Mouse (Mus musculus) fat pad, adult 2 months (tissue): Measurements from ENCODE around the gene Cox5b.
A peak's percentile ranks its signal among the peaks of the same experiment; 100 is the strongest.

Experiments
- DNase-seq: peaks from one replicate; pipeline ENCODE4 v3.0.0-alpha.2; 2011; ENCODE audit warnings: low read depth, low spot score; ENCODE audit errors: extremely low read depth

The Cox5b gene

DNA sequence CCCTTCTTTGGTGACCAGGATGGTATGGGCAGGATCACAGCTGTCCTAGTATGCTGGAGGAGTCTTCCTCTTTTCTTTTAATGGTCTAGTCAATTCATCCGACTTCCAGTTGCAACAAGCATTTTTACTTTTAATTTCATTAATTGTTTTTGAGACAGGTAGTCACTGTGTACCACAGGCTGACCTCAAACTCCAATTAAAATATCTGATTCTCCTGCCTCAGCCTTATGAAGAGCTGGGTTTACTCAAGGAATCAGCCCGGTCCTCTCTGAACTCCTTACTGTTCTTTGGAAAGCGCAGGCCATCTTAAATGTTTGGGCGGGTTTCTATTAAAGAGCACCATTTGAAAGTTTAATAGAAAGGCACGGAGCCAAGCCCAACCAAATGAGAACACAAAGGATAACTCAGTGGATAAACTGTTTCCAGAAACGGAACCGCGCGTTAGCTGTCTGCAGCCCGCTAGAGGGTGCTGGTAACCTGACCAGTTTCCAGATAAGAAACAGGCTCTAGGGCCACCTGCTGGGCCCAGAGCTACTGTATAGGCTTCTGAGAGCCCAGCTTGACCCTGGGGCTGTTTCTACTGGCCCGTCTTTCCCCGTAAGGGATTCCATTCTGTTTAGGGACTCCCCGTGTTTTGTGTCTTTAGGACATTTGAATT is 7.3 kb upstream of the Cox5b start:
- DNase-seq, result no peak

DNA sequence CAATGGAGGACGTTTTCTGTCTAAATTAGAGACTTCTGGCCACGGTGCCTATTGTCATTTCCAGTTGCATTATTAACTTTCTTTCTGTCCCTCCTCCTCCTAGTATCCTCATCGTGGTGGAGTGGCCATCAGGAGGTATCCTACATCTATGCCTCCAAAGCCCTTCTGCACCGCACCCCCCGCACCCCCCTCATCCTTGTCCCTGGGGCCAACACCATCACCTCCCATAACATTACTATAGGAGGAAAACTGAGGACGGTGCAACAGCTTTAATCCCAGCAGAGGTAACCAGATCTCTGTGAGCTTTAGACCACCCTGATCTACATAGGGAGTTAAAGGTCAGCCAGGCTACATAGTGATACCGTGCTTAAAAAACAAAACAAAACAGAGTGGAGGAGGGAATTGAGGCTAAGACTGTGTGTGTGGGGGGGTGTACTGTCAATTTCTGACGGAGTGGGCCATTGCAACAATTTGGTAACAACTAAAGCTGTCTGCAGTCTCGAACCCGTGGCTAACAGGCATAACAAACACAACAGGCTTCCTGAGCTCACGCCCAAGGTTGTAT is 496 bp upstream of the Cox5b start:
- DNase-seq, result no peak

DNA sequence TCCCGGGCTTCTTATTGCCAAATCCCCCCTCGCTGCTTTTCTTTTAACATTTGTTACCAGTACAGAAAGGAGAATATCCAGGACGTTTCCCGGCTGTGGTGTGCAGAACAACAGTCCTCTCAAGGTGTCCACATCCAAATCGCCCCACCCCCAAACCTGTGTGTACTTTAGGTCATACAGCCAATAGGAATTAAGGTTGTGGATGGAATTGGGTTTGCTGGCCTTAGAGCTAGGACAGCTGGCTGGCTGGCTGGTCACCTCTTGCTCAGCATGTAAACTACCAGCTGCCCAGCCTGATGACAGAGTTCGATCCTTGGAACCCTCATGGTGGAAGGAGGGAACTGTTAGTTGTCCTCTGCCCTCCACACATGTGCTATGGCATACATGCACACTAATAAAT is 3.6 kb downstream of the Cox5b start:
- no peak for DNase-seq

DNA sequence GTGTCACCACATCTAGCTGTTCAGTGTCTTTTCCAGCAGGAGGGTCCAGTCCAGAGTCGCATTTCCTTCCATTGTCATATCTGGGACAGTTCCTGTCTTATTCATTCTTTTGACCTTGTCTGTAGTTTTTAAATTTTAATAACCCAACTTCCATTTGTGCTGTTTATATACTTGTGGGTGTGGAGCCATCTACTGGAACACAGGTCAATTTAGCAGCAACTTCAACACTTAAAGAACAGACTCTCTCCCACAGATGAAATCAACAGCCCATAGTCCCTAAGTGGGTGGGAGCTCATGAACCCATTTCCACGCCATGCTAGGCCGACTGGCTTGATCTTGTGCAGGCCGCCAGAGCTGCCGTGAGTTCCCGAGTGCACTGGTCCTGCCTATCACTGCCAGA is 5.2 kb downstream of the Cox5b start:
- no peak for DNase-seq

DNA sequence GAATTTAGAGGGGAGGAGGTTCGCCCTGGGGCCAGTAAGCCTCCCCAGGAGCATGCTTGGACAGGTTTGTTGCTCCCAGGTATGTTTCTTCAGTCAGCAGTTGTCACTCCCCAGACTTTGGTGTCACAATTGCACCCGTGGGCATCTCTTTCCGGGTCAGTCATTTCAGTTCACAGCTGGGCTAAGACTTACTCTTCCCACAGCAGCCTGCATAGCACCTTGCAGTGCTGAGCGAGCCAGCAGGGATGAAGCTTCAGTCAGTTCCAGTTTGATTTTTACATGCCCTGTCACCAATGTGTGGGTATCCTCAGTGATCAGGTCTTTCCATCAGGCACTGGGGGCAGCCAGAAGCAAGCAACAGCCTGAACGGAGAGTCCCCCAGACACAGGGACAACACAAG is 5.8 kb downstream of the Cox5b start:
- no peak for DNase-seq

DNA sequence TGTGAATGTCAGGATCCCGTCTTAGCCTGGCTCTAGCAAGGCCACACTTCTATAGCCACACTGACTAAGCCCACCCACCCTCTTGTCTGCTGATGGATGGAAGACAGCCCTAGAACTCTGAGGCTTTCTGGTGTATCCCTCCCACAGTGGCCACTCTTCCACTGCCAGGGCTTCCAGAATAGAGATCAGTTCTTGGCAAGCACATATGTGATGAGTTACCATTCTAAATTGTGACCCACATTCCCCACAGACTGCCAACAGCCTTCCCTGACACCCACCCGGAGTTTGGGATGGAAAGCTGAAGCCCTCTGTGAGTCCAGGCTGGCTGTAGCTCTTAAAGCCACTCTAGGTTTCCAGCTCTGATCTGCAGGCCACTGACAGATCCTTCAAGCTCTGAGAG is 15.9 kb downstream of the Cox5b start:
- DNase-seq, result no peak

DNA sequence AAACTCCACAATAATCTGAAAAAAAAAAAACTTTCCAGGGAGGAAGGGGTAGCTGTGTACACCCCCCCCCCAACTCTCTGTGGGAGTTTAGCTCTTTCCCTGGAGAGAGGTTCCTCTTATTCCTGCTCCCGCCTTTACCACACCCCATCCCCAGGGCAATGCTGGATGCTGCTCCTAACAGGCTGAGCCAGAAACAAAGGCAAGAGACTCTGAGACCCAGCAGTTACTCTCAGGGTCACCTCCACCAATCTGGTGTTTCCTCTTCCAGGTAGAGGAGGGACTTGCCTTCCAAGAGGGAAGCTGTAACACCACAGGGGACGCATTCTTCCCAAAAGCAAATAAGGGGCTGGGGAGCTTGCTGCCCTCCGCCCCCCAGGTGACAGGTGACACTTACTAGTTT is 16.5 kb downstream of the Cox5b start:
- no peak for DNase-seq

DNA sequence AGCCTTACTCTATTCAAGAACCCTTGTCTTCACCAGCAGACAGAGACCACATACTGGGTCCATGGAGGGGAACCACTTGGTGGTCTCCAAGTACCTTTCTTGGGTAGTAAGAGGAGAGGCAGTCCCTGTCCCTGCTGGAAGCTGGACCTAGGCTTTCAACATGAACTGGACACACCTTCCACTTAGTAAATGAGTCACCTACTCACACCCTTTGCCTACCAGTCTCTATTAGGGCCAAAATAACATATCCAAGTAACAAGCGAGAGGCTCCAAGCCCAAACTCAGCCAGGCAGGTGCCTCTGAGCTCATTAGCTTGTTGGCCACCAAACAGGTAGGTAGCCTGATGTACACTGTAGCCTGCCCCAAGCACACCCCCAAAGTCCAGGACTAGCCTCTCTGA is 17.4 kb downstream of the Cox5b start:
- DNase-seq, result no peak

DNA sequence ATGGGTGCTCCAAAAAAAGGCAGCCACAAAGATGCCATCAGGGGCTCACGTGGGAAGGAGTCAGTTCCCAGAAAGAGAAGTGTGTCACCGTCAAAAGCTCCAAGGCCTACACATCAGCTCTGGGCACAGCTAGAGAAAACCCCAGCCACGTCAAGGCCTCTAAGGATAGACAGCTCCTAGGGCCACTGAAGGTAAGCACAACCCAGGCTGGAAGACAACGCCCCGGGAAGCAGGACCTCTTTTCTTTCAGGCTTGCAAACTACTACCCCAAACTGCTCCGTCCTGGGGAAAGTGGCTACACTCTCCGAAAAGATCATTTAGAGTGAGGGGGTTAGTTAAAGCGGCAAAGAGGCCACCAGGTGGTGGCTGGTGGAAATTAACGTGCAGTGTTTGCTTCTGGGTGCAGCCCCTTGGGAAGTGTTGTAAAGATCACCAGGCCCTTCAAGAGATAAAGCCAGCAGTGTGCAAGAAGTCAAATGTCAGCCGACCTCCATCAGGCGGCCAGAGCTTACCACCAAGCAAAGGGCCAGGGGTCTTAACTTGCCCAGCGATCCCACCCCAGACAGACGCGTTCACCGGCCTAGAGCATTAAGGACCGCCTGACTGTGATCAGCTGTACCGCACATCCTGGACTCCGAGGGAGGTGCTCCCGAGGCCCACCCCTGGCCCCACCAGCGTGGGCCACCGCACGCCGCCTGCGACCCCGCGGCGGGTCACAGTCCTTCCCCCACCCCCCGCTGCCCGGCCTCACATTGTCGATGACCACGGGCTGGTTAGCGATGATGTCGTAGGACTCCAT is 18.0 kb downstream of the Cox5b start:
- no peak for DNase-seq

DNA sequence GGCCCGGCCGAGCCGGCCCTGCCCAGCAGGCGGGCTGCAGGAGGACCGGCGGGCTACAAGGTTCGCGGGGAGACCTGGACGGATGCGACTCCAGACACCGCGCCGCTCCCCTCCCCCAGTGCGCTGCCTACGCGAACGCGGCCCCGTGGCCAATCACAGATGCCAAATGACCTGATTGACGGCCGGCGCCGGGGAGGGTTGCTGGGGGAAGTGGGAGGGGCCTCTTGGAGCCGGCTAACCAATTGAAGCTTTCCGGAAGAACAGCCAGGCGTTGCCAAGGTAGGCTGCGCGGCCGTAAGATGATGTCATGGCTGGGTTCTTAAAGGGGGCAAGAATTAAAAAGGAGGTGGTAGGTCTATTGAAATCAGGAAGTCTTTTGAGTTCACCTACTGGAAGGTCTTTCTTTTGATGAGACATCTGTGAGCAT is 18.6 kb downstream of the Cox5b start, which contains the start of gene 4933424G06Rik:
Gene 4933424G06Rik (plus strand): TSS at position 296 of the 427 bp plus-strand sequence.
- DNase-seq, result peak; percentile 72

DNA sequence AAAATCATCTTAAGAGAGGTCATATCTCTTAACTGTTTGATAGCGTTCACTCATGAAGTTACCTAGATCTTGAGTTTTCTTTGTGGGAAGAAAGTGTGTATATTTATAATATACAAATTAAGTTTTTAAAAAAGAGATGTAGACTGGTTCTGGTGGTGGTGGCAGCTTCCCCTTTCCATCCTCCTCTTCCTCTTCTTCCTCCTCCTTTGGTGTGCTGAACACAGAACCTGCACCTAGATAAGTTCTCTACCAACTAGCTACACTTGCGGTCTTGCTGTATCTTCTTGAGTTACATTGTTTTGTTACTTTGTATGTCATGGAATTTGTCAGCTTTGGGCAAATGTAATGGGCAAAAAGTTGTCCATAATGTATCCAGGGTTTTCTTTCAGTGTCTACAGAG is 19.9 kb downstream of the Cox5b start:
- no peak for DNase-seq

DNA sequence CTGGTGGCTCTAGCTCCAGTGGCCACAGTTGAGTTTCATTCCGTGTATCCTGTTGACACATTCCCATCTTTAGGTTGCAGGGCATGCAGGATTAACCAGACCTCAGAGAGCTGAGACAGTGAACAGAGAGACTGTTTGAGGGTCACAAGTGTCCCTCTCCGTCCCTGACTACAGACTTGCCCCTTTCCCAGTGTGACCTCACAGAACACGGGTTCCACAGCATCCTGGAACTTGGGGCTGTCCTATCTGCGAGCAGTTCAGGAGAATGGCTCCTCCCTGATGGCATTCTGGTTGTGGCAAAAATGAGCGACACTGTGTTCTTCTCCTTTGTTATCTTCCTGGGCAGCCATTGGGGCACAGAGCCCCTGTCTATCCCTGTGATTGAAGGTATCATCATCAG is 23.1 kb downstream of the Cox5b start, which contains the start of gene Actr1b:
Gene Actr1b (minus strand): TSS at position 112 of the 400 bp plus-strand sequence.
- no peak for DNase-seq

DNA sequence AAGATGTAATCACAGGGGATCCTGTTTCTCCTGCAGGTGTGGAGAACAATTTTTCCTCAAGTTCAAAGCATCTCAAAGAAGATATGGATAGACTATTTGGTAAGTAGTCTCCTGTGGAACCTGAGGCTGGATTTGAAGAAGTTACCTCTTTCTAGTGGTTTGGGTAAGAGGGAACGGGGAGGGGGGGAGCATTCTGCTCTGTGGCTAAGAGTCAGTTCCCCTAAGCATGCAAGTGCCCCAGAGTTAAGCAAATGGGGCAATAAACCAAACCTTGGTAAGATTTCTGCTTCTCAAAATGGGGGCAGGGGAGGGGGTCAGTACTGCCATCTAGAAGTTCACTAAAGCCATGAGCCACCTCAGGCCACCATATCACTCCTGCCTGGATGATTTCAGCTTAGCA is 27.5 kb downstream of the Cox5b start:
- no peak for DNase-seq

DNA sequence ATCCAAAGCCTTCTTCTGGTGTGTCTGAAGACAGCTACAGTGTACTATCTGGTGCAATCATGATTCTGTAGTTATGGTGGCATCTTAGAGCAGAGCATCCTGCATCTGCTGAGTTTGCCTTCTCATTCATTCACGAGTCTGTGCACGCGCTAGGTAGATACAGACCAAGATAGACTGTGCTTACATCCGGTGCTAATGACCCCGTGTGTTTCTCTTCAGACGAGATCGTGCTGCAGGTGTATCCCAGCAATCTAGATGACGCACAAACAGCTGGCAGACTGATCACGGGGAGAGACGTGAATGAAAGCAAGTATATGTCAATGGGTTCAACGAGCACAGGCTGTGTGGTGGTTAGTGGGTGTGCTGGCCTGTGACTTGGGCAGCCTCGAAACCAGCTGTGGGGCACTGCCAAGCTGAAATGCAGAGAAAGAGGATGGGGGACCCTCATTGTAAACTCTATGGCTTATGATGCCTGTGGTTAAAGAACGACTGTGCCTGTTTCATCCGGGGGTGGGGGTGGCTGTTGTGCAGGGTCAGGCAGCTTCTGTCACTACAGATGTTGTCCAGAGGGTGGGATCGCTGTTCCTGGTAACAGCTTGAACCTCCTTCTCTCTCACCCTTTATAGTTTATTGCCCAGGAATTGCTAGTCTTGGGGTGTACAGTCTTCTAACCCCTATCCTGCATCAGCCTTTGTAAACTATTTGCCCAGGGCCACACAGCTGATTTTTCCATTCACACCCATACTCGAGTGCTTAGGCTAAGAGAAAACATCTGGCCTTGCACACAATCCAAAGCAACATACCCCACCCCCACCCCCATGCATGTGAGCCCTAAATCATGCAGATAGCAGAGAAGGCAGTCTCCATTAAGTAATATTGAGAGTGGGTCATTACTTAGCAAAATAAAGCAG is 32.2 kb downstream of the Cox5b start:
- DNase-seq, result no peak

DNA sequence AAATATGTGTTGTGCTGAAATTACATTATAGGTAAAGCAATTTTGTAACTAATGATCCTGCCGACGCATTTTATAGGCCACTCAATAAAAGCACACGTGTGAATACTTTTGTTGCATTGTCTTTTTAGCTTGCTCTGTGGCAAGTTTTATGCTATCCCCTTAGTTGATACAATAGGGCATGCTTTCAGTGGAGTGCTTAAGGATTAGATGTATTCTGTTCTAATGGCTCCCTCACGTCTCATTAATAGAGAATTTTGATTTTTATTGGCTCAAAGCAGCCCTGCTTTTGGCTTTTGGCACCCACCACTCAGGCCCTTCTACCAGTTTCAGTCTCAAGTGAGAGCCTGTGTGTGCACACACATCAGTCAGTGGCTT is 32.8 kb downstream of the Cox5b start:
- no peak for DNase-seq

DNA sequence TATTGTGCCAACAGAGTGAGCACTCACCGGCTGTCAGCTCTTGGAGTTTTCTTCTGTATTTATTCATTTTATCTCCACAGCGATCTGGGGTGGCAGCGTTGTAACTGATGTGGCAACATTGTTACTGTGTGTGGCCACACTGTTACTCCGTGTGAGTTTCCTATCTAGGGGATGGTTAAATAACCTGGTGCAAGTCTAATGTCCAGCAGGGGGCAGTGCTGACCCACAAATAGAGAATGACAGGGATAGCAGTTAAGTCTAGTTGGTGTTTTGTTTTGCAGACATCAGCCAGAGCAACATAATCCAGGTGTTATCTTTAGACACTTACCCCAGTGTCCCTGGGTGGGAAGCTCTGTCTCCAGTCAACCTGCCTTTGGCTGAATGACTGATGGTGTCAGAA is 46.1 kb downstream of the Cox5b start:
- no peak for DNase-seq

DNA sequence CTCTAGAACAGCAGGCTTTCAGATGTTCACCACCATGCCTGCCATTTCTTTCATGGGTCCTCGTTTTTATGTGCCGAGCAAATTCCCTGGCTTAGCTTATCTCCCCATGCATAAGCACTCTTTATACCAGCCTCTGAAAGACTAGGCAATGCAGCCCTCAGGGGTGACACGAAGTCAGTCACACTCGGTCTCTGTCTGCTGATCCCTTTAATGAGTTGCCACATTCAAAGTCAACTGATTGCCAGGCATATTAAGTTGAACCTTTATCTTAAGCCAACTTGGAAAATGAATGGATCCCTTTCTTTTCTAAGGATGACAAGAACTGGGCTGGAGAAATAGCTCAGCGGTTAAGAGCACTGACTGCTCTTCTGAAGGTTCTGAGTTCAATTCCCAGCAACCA is 48.0 kb downstream of the Cox5b start:
- DNase-seq, result peak; percentile 61

DNA sequence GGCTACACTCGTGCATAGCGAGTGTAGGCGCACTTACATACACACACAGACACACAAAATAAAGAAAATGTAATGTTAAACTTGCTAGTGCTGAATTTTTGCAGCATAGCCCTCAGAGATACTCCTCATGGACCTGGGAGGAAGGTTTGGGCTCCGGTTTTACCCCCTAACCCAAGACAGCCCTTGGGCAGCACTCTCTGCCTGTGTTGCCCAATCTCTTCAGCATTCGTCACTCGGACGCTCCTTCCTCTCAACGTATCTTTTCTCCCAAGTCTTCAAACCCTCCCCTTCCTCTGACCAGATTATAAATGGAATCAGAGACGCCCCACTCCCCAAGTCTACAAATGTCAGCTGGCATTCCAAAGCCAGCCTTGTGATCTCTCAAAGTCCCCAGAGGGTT is 51.8 kb downstream of the Cox5b start:
- DNase-seq, result no peak
